Mouse (Mus musculus) C2C12 (cell line): ENCODE results near the gene Tmem205.

Experiments
- CEBPB ChIP-seq: IDR thresholded peaks from one replicate; pipeline ENCODE4 v1.6.1; 2011; ENCODE audit warnings: low read depth, mild to moderate bottlenecking, control low read depth, moderate library complexity
- CTCF ChIP-seq: IDR thresholded peaks from one replicate; pipeline ENCODE4 v1.5.1; 2011; ENCODE audit not compliant: control insufficient read depth, insufficient read depth, insufficient read length
- USF1 ChIP-seq: IDR thresholded peaks from one replicate; pipeline ENCODE4 v1.6.1; 2011; ENCODE audit warnings: low read depth, mild to moderate bottlenecking, control low read depth, moderate library complexity

DNA sequence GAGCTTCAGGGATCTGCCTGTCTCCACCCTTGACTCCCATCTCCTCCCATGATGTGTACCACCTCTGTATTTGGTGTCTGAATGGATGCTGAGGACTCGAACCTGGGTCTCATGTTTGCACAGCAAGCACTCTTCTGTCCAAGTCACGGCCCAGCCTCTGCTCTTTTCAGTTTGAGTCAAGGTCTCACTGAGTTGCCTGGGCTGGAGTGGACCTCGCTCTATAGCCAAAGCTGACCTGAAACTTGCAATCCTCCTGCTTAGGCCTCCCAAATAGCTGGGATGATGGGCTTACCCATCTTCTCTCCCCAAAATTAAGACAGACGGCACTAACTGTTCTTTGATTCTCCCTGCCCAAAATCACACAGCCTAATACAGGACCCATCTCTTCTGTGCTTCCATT is 4.3 kb downstream of the Tmem205 start:
- TF ChIP-seq CTCF (no peak), CEBPB (no peak), USF1 (no peak)
